Mouse (Mus musculus) G1E-ER4 (cell line): ENCODE data around the gene Rmi2. TPM values are rescaled to one million over a fixed set of nuclear protein-coding genes. Genes with fewer than 3 reads are reported as not detected.

Source experiments
- GATA1 ChIP-seq: IDR thresholded peaks from one replicate; pipeline ENCODE4 v1.8.0; 2012; ENCODE audit warnings: low read length, inconsistent platforms
- polyA plus RNA-seq: library from polyadenylated mRNA; stranded (reverse); fragments of >175 nt; gene quantifications from 2 replicates; pipeline ENCODE4 v1.2.3, GENCODE M21; 2012

Rmi2 gene
- polyA plus RNA-seq, result 5.8 and 7.3 TPM in 2 replicates

DNA sequence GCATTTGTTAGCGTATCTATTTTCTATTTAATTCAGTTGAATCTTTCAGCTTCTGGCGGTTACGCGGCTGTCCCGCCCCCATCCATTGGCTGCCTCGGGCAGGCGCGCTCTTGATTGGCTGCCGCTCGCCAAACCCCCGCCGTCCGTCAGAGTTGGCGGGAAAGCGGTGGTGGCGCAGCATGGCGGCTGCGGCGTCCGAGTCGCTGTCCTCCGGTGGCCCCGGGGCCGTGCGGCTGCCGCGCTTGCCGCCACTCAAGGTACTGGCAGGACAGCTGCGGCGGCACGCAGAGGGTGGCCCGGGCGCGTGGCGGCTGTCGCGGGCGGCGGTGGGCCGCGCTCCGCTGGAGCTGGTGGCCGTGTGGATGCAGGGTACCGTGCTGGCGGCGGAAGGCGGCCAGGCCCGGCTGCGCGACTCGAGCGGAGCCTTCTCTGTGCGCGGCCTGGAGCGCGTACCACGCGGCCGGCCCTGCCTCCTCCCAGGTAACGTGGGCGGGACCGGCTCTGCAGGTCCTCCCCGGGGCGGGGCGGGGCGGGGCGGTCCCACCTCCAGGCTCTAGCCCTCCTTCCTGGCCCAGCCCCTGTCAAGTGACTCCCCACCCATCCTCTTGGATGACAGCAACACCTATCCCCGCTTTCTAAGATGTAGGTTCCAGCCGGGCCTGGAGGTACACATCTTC lies at the start of gene Rmi2:
Gene Rmi2, plus strand, starts transcription at position 149 of the 677 bp plus-strand sequence.
- TF ChIP-seq GATA1, result no peak

DNA sequence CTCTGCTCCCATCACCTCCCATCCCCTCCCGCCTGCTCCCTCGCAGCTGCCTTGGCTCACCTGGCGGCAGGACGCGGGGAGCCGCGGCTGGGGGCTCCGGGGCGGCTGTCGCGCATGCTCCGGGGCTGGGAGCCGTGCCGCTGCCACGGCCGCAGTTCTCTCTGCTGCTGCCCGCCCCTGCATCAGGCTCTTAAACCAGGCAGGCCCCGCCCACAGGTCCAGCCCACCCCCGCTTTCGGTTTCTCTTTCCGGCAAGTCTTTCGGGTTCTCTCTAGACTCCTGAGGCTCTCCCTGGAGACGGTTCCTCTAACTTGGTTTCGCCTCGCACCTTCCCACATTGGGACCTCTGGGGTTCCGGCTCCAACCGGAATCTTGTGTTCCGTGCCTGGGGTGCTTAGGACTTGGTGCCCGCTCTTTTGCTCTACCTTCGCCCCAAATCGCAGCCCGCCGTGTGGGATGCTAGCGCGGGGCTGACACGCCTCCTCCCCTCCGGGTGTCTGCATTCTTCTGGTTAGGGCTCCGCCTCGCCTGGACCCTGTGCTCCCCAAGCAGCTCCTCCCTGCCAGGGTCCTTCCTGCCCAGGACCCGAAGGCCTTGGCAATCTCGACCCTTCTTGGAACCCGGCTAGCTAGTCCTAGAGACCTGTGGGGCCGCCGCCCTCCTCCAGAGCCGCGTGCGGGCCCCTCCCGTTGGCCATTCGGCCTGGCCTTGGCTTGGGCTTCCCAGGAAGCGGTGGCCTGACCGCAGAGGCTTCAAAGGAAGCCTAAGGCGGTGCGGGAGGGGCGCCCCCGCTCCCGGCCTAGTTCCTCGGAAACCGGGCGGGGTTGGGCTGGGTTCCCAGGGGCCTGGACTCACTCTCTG lies 49.3 kb upstream of the Rmi2 start, which contains the start of gene Socs1:
Gene Socs1, minus strand, starts transcription at position 166 of the 861 bp plus-strand sequence.
- no peak for TF ChIP-seq GATA1

DNA sequence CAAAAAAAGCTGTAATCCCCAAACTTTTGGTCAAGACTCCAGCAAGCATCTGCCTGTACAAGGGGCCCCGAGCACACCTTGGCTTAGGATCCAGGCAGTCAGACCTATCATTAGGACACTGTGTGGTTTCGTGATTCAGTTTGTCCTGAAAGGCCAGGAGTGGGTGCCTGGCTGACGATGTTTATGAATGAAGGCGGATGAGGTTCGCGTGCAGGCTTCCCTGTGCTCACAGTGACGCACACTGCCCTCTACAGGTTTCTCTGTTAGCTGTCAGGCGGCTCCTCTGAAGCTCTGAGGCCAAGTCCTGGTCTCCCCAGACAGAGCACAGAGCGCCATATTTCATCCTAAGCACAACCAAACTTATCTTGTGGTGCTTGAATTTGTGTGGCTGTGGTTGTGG lies 48.6 kb upstream of the Rmi2 start:
- TF ChIP-seq GATA1, result no peak

DNA sequence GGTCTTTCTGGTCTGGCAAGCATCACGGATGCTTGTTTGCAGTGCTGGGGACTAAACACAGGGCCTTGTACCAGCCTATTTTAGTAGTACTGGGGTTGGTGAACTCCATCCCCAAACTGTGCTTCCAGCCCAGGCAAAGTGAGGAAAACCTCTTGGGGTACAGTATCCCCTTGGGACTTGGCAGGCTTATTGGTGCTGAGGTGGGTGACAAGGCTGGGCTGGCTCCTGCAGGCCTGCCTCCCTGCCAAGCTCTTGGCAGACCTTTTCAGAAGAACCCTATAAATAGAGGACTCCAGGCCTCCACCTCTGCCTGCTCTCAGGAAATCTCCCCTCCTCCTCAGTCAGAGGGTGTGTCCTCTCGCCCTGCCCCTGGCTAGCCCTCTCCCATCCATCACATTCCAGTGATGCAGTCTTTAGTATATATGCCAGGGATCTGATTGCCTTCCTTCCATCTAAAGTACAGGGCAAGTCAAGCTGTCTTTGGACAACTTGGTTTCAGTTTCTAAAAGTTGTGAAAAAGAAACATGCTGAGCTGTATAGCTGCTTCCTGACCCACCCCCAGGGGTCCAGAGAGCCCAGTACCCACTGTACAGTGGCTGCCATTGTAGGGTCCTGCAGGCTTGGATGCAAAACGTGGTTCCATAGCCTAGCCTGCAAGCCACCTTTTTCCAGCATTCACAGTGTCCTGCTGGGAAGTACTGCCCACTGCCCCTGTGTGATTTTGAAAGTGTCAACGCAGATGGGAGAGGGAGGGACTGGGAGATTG lies 47.9 kb upstream of the Rmi2 start:
- no peak for TF ChIP-seq GATA1

DNA sequence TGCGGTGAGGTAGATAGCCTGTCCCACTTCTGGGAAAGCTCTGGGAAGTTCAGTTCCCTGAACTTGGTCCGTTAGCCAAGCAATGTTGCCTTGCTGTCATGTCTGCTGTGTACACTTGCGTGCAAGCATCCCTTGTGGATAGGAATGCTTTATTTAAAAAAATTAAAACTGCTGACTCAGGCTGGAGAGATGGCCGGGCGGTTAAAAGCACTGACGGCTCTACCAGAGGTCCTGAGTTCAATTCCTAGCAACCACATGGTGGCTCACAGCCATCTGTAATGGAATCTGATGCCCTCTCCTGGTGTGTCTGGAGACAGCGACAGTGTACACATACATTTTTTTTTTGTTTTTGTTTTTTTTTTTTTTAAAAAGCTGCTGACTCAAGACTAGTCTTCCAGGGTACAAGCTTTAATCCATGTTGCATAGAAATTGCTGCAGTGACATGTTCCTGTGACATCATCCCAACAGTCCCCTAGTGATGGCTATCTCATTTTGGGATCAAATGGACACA lies 47.3 kb upstream of the Rmi2 start:
- TF ChIP-seq GATA1, result no peak

DNA sequence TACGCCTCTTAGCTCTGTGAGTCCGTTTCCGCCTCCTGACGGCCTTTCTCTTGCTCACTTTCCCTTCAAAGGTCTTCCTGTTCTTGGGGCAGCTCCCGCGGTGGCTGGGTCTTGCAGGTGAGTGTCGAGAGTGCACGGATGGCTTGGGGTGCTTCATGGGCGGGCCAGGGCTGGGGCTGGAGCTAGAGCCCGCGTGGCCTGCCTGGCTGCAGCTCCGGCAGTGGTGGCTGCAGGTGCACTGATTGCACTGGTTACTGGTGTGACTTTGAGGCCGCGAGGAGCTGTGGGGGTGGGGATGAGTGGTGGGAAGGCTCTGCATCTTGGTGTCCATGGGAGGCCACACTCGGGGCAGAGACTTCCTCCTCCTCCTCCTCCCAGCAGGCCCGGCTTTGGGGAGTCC lies 46.6 kb upstream of the Rmi2 start, which contains the start of gene Tnp2:
Gene Tnp2, minus strand, starts transcription at position 390 of the 400 bp plus-strand sequence.
- no peak for TF ChIP-seq GATA1

DNA sequence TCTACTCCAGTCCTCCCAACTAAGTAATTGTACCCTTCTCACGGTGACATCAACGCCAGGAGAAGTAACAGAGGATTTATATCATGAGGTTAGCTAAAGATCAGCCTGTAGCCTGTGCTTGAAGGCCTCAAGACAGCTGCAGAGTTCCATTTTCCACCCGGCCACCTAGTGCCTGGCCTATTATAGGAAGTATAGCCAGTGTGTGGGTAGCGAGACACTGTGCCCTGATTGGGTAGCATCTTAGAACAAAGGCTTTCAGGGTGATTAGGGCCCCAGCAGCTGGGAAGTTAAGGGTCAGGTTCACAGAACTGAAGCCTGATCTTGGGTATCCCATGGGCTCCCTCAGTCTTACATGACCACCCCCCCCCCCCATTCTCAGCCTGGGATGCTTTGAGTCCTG lies 46.0 kb upstream of the Rmi2 start:
- TF ChIP-seq GATA1, result no peak

DNA sequence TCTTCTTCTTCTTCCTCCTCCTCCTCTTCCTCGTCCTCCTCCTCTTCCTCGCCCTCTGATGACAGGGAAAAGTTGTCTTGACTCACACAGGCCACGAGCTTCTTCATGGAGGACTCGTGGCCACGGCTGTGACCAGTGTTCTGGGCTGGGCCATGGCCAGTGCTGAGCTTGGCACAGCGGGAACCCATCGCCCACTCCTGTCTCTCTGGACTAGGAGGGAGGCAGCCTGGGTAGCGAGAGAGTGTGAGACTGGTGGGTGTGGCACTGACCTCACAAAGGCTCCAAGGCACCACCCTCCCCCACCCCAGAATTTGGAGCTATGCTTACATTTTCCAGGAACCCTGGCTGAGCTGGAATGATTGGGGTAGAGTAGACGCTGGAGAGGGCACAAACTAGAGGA lies 44.2 kb upstream of the Rmi2 start, which contains the start of gene Prm3:
Gene Prm3, minus strand, starts transcription at position 213 of the 400 bp plus-strand sequence.
- no peak for TF ChIP-seq GATA1

DNA sequence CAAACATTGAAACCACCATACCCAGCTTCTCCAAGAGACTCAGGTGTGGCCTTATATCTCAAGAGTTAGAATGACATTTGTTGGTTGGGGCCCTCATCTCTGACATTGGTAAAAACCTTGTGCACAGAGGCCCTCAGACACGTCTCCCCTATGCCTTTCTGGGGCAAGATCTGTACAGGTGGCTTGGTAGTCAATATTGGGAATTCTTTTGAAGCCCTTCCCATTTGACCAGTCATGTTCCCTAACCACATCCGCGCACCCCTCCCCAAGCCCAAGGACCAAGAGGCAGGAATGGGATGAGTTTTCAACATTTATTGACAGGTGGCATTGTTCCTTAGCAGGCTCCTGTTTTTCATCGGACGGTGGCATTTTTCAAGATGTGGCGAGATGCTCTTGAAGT lies 38.8 kb upstream of the Rmi2 start, which contains the start of gene Prm2:
Gene Prm2, minus strand, starts transcription at position 101 of the 400 bp plus-strand sequence.
- no peak for TF ChIP-seq GATA1

DNA sequence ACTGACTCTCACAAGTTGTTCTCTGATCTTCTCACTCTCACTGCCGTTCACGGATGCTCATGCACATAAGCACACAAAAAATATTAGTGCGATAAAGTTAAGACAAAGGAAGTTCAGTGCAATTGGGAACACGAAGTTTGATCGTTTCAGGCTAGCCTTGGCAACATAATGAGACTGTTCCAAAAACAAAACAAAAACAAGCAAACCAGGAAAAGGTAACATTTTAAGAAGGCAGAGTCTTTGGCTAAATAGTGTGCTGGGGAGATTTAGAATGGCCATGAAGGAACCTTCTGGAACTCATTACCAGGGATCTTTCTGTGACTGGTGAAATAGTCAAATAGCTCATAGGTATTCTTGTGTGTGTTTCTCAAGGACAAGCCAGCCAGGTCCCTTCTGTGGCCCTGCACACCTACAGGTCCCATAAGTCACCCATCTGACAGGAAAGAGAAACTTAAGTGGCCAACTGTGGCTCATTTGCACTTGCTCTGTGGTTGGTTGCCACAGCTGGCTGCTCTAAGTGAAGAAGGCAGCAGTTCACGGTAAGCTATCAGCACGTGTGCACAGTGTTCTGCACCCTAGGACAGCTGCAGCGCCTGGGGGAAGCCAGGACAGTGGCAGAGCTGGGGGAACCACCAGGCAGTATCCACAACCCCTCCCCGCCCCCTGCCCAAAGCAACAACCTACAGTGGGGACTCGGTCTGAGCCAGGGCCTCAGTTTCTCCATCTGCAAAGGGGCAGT lies 28.9 kb upstream of the Rmi2 start, which contains the start of gene Prm1:
Gene Prm1, minus strand, starts transcription at position 51 of the 739 bp plus-strand sequence.
- no peak for TF ChIP-seq GATA1

DNA sequence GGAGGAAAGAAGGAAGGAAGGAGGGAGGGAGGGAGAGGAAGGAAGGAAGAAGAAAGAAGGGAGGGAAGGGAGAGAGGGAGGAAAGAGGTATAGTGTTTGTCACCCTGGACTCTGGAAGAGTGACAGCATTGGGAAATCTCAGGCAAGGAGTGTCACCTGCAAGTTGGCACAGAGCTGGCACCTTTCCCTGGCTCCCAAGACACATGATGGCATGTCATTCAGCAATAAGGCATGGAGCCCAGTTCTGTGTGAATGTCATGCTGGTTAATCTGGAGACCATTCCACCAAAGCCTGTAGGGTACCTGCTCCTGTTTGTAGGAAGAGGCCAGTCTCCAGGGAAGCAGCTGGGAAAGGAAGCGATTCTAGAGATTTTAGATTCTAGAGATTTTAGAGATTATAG lies 24.5 kb upstream of the Rmi2 start:
- TF ChIP-seq GATA1, result no peak

DNA sequence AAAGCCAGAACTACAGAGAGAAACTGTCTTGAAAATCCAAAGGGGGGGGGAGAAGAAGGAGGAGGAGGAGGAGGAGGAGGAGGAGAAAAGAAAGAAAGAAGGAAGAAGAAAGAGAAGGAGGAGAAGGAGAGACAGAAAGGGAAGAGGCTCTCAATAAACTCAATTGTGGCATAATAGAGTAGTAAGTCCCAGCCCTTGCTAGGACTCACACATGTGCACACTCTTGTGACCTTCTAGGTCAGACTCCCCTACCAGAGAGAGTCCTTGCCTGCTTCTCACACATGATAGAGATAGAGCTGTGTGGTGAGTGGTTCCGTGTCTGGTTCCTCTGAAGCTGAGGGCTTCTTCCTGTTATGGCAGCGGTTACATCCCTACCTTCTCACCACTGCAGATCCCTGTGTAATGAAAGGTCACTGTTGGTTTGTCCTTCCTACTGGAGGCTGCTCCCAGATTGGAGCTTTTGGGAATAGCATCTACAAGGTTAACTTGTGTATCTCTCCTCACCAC lies 21.9 kb upstream of the Rmi2 start, which contains the start of gene Gm11172:
Gene Gm11172, plus strand, starts transcription at position 51 of the 507 bp plus-strand sequence.
- TF ChIP-seq GATA1, result no peak

DNA sequence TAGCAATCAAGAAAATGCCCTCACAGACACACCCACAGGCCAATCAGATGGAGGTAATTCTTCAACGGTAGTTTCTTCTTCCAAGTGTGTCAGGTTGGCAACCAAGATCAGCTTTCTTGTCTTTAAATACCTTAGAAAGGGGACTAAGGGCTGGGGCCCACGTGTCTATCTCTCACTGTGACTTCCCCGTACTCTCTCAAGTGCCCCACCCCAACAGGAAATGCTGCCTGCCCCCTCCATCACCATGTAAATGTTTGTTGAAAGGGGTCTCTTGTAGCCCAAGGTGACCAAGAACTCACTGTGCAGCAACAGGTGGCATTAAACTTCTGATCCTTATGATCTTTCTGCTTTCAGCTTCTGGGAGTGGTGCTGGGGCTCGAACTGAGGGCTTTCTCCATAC lies 21.1 kb upstream of the Rmi2 start:
- TF ChIP-seq GATA1, result no peak

DNA sequence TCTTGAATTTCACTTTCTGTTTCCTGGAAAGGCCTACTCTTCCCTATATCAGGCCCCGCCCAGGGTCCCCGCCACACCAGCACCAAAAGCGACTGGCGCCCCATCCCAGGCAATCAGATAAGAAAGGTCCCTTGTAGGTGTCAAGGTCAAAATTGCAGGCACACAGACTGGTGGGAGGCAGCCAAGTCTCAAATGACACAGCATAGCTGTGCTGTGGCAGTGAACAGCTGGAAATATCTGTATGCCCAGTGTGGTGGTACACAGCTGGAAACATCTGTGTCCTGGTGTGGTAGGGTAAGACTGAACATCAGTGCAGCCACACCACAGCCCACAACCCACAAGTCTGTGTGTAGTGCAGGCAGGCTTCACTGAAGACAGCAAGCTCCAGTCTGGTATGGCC lies 20.0 kb upstream of the Rmi2 start:
- no peak for TF ChIP-seq GATA1
